Mouse (Mus musculus) brain, embryonic 14.5 days (tissue): ENCODE measurements around the gene Insl3.

Experiments
- CTCF ChIP-seq: fragments of 200-500 bp; IDR thresholded peaks from 2 replicates; pipeline ENCODE4 v1.5.1; 2012; ENCODE audit warnings: inconsistent platforms, mild to moderate bottlenecking, moderate library complexity, borderline replicate concordance; ENCODE audit not compliant: insufficient read depth, insufficient read length; ENCODE audit errors: extremely low read depth
- POLR2A ChIP-seq: fragments of 200-500 bp; IDR thresholded peaks from 2 replicates; pipeline ENCODE4 v1.6.1; 2012; ENCODE audit warnings: mild to moderate bottlenecking, inconsistent platforms, borderline replicate concordance; ENCODE audit not compliant: poor library complexity, insufficient read depth, insufficient read length, severe bottlenecking; ENCODE audit errors: extremely low read depth

- TF ChIP-seq POLR2A (no peak), CTCF (no peak)
Measured at GRCm38 (mm10) chr8:71681369-71681915, 7.6 kb upstream of the Insl3 start.
